26 mouse cellular contexts compared by ENCODE assay signal in genomic region chr10:95368151-95368550, GRCm38 (mm10). TPM values are rescaled to one million over a fixed set of nuclear protein-coding genes. Genes with fewer than 3 reads are reported as not detected.
"Had no signal": no experiment of that assay in that cellular context is flagged by ENCODE, and none has a peak within 500 bp of the region (broad histone marks: within the 10 kb centered on the region; RNA-seq: fewer than 3 reads in every experiment).

No protein-coding gene starts in this region.

- DNase-seq: cerebellum, adult 9-11 months; cerebellum, postnatal 10 days; cerebellum, postnatal 14 days; cerebellum, postnatal 25 days; cerebellum, postnatal 36 days; embryo, embryonic 11 days; gastrocnemius, adult 2 months; gastrocnemius, postnatal 10 days; gastrocnemius, postnatal 14 days; gastrocnemius, postnatal 25 days; gastrocnemius, postnatal 36 days; heart, adult 11 months; heart, adult 18-20 months; heart, adult 2 months had no signal

- H3K9me3 ChIP-seq: embryonic facial prominence, embryonic 10.5 days; embryonic facial prominence, embryonic 15.5 days; forebrain, embryonic 10.5 days; forebrain, embryonic 12.5 days; forebrain, embryonic 15.5 days had no signal

- H3K9ac ChIP-seq: embryonic facial prominence, embryonic 12.5 days; embryonic facial prominence, embryonic 13.5 days; embryonic facial prominence, embryonic 15.5 days; forebrain, embryonic 12.5 days; forebrain, embryonic 13.5 days; forebrain, embryonic 15.5 days; forebrain, postnatal 0 days had no signal

- H3K36me3 ChIP-seq: embryonic facial prominence, embryonic 10.5 days; embryonic facial prominence, embryonic 12.5 days; embryonic facial prominence, embryonic 13.5 days; embryonic facial prominence, embryonic 15.5 days; forebrain, embryonic 10.5 days; forebrain, embryonic 12.5 days; forebrain, embryonic 15.5 days had no signal

- H3K27ac ChIP-seq: embryonic facial prominence, embryonic 10.5 days; embryonic facial prominence, embryonic 12.5 days; embryonic facial prominence, embryonic 13.5 days; embryonic facial prominence, embryonic 15.5 days; forebrain, embryonic 10.5 days; forebrain, embryonic 12.5 days; forebrain, embryonic 13.5 days; gastrocnemius, adult 2 months; heart, adult 2 months had no signal

- H3K4me1 ChIP-seq: embryonic facial prominence, embryonic 10.5 days; embryonic facial prominence, embryonic 12.5 days; embryonic facial prominence, embryonic 13.5 days; embryonic facial prominence, embryonic 15.5 days; forebrain, embryonic 10.5 days; forebrain, embryonic 12.5 days had no signal

- H3K27me3 ChIP-seq: embryonic facial prominence, embryonic 12.5 days; embryonic facial prominence, embryonic 13.5 days; embryonic facial prominence, embryonic 15.5 days; forebrain, embryonic 12.5 days; forebrain, embryonic 13.5 days; forebrain, embryonic 15.5 days had no signal

- H3K4me3 ChIP-seq: embryonic facial prominence, embryonic 10.5 days; embryonic facial prominence, embryonic 12.5 days; embryonic facial prominence, embryonic 13.5 days; embryonic facial prominence, embryonic 15.5 days; erythroblast, embryonic 14.5 days; forebrain, embryonic 10.5 days; forebrain, embryonic 12.5 days; forebrain, embryonic 13.5 days; forebrain, embryonic 15.5 days; gastrocnemius, adult 2 months; heart, adult 2 months had no signal

- H3K4me2 ChIP-seq: embryonic facial prominence, embryonic 12.5 days; embryonic facial prominence, embryonic 13.5 days; embryonic facial prominence, embryonic 15.5 days; forebrain, embryonic 12.5 days; forebrain, embryonic 13.5 days; forebrain, embryonic 15.5 days had no signal

RNA-seq across cellular contexts. Expression of gene Socs2, which starts 48.8 kb away (rescaled TPM):
- total RNA-seq: common myeloid progenitor, adult 5-6 weeks; granulocyte monocyte progenitor cell, adult 5-6 weeks had no signal
